Mouse (Mus musculus) E14TG2a.4 (cell line): ENCODE measurements around the gene Dcp1b.

Experiments
- CTCF ChIP-seq: conservative IDR thresholded peaks from 2 replicates; pipeline ENCODE4 v1.5.1; 2014; ENCODE audit warnings: low read length
- NANOG ChIP-seq: IDR thresholded peaks from 2 replicates; pipeline ENCODE4 v1.6.1; 2014; ENCODE audit warnings: borderline replicate concordance, low read length, mixed read lengths
- POU5F1 ChIP-seq: IDR thresholded peaks from 2 replicates; pipeline ENCODE4 v1.6.1; 2014; ENCODE audit warnings: low read length, borderline replicate concordance

DNA sequence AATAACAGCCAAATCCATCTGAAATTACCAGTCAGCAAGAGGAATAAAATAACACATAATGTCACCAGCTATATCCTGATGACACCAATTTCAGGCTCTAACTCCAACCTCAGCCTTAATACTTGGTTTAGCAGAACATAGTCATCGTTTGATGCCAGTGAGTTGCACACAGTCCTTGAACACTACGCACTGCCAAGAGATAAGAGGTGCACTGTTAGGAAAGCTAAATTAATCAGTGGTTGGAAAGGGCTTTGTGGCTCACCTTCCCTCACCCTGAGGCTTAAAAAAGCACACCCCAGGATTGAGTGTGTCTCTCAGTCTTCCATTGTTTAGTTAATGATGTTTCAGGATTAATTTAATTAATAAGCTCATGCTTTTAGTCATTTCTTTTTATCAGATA, 5.1 kb downstream of the Dcp1b start:
- TF ChIP-seq CTCF (no peak), NANOG (no peak), POU5F1 (no peak)
